Mouse (Mus musculus): Measurements from ENCODE around the gene Pik3r1.

The Pik3r1 gene

DNA sequence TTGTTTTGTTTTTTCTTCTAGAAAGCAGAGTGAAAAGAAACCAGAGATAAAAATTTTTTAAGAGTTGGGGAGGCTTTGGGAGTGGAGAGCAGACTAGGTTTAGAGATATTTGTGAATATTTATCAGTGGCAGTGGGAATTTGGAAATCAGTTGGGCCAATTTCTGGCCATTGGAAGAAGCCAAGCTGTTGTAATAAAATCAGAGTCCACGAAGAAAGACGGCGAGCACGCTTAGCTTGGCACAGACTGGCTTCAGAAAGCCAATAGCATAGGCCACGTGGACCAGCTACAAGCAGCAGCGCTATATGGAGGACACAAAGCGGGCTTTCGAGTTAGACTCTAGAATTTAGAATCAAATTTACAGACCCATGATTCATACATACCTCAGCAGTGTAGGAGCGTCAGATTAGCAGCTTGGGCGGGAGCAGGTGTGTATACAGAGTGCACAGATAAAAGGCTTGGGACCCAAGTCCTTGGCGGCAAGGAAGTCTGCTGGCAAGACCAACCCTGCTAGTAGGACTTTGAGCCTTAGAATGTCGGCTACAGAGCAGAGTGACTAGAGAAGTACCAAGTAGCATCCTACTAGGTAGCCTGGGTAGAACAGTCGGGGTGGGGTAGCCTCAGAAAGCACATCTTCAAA lies 16.8 kb upstream of the Pik3r1 start:
- no peak for TF ChIP-seq GATA4 (IDR thresholded peaks at IDR 0.05; ENCODE audit: insufficient replicate concordance, low read length)

DNA sequence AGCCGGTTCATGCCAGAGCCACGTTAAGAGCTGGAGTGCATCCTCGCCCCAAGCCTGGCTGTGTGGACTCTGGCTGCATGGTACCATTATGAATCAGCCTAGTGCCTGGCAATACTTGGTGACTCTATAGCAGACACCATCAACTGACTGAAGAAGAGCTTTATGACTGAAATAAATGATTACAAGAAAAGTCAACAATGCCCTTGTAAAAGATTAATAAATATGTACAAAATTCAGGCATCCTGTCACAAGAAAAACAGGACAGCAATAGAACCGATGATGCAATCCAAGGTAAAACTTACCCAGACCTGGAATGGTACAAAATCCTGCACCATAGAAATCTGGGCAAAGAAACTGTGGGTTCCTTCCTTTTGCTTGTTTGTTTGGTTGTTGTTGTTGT lies 11.0 kb upstream of the Pik3r1 start:
- no peak for TF ChIP-seq GATA4 (IDR thresholded peaks at IDR 0.05; ENCODE audit: insufficient replicate concordance, low read length)

DNA sequence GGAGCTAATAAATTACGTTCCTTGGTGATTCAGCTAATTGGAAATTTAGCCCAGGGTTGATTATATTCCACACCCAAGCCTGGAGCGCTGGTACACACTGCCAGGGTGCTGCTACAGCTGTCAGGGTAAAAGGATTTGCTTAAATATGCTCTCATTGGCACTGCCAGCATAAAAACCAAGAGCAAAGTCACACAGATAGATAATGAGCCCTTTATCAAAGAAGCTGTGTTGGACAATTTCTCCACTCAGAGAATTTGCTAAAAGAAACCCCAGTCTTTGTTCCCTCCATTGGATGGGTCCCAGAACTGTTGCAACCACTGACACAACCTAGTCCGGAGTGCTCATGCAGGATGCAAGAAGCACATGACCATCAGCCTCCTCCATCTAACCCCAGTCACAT lies 9.8 kb upstream of the Pik3r1 start:
- TF ChIP-seq GATA4 (IDR thresholded peaks at IDR 0.05; ENCODE audit: insufficient replicate concordance, low read length) = no peak

DNA sequence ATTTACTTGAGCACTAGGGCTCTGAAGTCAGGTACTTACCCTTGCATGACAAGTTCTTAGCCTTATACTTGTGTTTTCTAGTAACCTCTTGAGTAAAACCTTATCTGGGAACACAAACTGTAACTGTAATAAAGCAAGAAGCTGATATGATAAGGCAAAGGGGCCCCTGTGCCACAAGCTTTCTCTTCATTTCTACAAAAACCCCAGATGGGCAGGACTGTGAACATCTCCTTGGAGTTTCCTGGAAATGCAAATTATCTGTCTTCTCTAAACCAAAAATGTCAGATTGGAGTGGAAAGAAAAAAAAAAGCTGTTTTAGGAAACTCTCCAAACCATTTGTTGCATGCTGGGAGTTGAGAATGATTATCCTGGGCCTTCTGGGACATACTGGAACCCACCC lies 3.1 kb upstream of the Pik3r1 start:
- no peak for TF ChIP-seq GATA4 (IDR thresholded peaks at IDR 0.05; ENCODE audit: insufficient replicate concordance, low read length)

DNA sequence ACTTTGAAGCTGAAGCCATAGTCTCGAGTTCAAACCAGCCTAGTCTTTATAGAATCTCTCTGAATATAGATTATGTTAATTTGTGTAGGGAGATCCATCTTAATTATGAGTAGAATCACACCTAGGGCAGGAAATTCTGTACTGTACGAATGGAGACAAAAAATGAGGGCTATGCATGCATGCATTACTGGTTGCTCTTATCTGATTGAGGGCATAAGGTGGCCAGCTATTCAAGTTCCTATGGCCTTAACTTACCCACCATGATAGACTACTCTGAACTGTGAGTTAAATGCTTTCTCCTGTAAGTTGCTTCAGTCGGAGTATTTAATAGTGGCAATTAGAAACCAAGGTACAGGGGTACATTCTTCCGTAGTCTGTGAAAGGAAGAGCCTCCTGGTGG lies 1.9 kb upstream of the Pik3r1 start:
- TF ChIP-seq GATA4 (IDR thresholded peaks at IDR 0.05; ENCODE audit: insufficient replicate concordance, low read length) = no peak

DNA sequence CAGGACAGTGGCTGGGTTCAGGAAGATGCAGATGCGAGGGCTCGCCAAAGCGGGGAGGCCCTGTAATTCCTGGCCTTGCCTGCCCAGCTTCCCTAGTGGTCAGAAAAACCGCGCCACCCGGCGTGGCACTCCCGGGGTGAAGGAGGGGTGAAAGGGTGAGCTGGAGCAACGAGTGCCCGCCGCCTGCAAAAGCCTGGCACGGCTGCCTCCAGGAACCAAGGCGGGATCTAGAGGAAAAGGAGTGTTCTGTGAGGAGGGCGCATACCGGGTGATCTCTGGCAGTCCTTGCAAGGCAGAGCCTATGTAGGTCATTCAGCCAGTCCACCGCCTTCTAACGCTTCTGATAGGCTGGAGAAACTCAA lies 594 bp upstream of the Pik3r1 start:
- no peak; the same call in 1 of the 2 replicates for TF ChIP-seq GATA4 (IDR thresholded peaks at IDR 0.05; ENCODE audit: insufficient replicate concordance, low read length)

DNA sequence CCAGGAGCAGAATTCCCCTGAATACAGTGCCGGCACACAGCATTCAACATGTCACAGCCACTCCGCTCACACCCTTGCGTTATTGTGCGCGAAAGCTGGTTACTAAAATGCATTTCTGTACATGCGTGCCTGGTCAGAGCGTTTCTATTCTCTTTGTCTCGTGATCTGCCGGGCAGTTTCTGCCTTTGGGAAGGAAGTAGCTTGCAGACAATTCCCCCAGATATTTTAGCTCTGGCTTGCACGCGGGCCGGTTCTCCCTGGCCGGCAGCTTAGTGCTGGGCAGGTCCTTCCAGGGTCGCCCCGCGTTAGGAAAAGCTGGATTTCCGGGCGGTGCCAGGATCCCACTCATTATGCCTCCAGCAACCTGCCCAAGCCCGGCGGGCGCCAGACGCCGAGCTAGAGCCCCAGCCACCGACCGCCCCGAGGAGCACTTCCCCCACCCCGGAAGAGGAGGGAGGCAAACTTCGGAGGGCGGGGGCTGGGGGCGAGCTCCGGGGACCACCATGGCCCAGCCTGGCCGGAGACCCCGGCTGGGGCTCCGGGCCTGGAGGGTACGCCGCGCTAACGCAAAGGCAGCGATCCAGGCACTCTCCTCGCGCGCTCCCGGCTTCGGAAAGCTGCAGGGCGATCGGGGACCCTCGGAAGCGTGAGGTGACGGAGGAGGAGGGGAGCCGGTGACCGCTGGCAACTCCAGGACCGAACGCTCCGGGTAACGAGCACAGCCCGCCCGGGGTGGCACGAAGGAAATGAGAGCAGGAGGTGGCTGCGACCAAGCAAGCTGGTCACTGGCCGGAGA lies 806 bp downstream of the Pik3r1 start:
- no peak for TF ChIP-seq GATA4 (IDR thresholded peaks at IDR 0.05; ENCODE audit: insufficient replicate concordance, low read length)

DNA sequence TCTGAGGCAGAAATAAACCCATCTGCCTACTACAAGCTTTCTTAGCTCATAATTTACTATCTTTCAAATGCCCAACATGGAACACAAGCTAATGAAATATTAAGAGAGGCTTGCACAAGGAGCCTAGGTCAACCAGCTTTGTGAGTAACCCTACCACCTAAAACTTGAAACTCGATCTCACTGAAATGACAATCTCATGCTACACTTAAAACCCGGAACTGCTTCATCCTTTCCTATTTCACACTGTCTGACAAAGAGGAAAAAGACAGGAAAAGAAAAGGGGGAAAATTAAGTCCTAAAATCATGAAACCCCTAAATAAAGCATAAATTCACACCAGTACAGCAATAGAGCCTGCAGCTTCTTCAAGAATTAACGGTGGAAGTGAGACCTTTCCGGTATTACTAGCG lies 1.4 kb downstream of the Pik3r1 start:
- TF ChIP-seq GATA4 (IDR thresholded peaks at IDR 0.05; ENCODE audit: insufficient replicate concordance, low read length) = no peak

DNA sequence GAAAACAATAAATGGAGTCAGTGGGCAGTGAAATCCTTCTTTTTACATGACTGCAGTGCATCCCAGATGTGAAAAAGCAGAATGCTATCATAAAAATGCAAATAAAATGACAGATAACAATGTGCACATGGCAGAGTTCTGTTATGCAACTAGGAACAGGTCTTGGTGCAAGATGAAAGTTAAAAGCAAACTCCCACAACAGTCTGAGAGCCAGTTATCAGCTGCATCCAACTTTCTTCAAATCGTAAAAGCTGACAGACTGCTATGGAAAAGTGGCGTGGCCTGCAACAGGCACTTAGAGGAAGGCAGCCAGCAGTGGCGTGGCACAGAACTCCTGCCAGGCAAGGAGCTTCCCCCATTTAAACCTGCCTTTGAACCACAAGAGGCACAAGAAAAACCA lies 2.0 kb downstream of the Pik3r1 start:
- TF ChIP-seq GATA4 (IDR thresholded peaks at IDR 0.05; ENCODE audit: insufficient replicate concordance, low read length) = no peak

DNA sequence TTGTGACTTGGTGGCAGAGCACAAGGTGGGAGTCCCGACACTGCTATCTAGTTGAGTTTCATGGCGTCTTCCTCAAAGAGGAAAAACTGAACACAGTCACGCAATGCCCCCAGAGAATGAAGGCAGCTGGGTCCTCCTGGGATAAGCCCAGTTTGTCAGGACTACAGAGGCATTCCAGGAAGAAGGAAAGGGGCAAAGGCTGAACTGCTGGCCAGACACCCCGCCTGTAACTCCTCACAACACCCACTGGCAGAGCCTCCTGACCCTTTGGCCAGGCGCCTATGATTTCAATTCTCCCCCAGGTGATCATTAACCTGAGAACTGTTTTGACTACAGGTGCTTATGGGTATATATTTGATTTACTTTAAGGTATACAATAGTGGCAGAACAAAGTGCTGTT lies 3.9 kb downstream of the Pik3r1 start:
- no peak for TF ChIP-seq GATA4 (IDR thresholded peaks at IDR 0.05; ENCODE audit: insufficient replicate concordance, low read length)

DNA sequence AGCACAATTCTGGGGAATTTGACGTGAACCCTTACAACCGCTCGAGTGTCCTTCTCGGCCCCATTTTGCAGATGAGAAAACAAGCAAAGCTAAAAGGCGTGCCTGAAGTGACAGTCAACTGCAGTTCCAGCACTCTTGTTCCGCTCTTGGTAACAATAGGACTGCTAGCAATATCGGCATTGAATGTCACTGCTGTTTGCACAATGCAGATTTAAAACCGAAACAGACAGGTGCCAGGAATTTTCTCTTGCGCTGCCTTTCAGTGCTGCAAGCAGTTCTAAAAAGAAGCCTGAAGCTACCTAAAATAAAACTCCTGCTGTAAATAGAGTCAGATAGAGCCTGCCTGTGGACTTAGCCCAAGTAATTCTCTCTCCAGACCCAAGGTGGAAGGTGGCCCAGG lies 4.3 kb downstream of the Pik3r1 start:
- no peak for TF ChIP-seq GATA4 (IDR thresholded peaks at IDR 0.05; ENCODE audit: insufficient replicate concordance, low read length)

DNA sequence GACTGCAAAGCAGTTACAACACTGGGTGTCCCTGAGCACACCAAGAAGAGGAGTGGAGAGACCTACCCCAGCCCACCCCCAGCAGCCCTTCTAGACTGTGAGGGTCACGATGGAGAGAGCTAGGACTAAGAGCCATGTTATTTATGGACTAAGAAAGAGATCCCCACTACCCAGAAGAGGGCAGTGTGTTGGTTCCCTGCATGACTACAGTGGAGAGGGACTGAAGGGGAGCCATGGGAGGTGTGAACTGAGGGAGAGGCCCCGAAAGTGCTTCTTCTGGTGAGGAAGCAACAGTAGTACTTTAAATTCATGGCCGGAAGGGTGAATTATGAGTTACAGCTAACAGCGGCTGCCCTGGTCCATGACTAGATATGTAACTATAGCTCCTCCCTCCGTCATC lies 4.9 kb downstream of the Pik3r1 start:
- no peak for TF ChIP-seq GATA4 (IDR thresholded peaks at IDR 0.05; ENCODE audit: insufficient replicate concordance, low read length)

DNA sequence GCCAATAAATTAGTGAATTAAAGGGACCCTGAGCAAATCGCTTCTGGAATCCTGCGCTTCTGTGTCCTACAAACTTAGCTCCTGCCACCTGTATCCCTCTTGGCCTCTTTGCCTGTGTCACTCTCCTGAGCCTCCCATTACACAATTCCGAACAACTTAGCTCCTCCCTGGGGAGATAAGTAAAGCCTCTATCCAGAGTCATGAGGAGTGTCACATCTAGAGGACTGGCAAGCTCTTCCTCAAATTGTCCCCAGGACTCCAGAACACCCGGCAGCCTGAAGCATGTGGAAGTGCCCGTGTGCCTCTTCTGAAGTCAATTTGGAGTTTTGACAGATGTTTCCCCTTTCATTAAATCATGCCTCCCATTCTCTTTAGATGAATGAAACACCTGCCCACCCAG lies 6.4 kb downstream of the Pik3r1 start:
- TF ChIP-seq GATA4 (IDR thresholded peaks at IDR 0.05; ENCODE audit: insufficient replicate concordance, low read length) = 0 out of 2 replicates have a peak, but pooled peaks have one; percentile 23

DNA sequence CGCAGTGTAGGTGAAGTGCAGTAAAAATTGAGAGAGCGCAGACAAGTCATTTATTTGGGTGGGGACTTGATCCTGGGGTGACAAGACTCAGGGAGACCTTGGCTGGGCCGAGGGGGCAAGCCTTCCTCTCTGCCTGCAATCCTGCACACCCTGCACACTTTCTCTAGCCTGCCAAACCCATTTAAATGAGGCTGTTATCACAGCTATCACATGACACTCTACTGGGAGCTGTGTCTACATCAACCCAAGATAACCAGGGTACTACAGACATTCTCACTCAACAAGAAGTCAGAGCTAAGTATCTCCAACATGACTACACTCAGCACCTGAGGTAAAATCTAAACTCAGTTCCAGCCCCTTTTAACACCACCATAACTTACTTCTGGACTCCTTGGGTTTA lies 7.1 kb downstream of the Pik3r1 start:
- TF ChIP-seq GATA4 (IDR thresholded peaks at IDR 0.05; ENCODE audit: insufficient replicate concordance, low read length) = peak; percentile 30; the same call in 1 of the 2 replicates

DNA sequence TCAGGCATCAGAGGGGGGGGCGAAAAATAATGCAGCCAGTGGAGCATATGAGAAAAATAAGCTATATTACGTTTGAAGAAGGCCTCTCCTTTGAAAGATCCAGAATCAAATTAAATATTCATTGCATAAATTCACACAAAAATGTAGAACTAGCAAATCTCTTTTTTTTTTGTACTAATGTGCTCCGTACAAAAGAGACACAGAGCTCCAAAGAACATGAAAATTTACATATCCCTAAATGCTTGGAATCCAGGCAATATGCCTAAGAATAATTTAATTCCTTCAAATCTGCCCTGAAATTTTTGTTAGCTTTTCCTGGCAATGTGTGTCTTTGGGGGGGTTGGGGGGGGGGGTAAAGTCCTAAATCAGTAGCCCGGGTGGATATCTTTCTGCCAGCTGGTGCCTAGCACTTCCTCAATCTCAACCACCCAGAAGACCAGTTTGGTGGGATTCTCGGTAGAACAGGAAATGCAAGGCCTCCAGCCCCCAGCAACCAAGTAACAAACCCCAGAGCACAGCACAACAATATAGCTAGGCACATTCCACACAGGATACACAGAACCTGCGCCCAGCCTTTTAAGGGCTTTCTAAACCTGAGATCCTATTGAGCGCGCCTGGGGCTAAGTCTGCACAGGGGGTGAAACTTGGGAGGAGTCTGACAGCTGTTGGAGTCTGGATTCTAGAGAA lies 7.9 kb downstream of the Pik3r1 start:
- no peak for TF ChIP-seq GATA4 (IDR thresholded peaks at IDR 0.05; ENCODE audit: insufficient replicate concordance, low read length)

DNA sequence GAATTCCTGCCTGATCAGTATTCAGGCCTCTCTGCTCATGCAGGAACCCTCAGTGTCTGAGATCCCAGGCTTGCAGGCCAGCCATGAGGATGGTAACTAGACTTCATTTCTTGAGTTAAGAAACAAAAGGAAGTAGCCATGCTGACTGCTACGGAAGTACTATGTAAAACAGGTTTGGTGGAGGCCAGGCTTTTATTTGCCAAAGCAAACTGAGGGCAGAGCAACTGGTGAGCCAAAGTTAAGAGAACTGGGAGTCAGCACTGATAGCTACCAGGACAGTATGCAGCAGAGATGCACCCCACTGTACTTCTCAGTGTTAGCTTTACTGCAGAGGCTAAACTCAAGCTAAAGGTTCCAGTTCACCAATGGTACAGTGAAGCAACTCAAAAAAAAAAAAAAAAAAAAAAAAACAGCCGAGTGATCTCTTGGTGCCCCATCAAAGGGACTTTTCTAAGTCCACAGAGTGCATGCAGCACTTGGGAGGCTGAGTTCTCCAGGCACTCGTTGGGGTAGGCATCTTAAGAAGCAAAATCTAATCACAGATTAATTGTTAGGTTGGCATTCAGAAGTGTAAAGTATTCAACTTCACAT lies 8.6 kb downstream of the Pik3r1 start:
- no peak for TF ChIP-seq GATA4 (IDR thresholded peaks at IDR 0.05; ENCODE audit: insufficient replicate concordance, low read length)

Data from liver, adult (tissue).